9 mouse cellular contexts compared by ENCODE assay signal in genomic region chr12:102302322-102302721, GRCm38 (mm10). TPM values are rescaled to one million over a fixed set of nuclear protein-coding genes. Genes with fewer than 3 reads are reported as not detected.
DNase-seq lines count a peak whose midpoint lies in the region; ATAC-seq lines count a peak whose summit lies in the region.
"Had no signal": no experiment of that assay in that cellular context is flagged by ENCODE, and none has a peak within 500 bp of the region (broad histone marks: within the 10 kb centered on the region; RNA-seq: fewer than 3 reads in every experiment).

No protein-coding gene starts in this region.

- H3K4me2 ChIP-seq in hindbrain, embryonic 16.5 days (ENCODE audit: low read length), result no peak overlapping the region
- no peak overlapping the region for H3K4me2 ChIP-seq in hindbrain, embryonic 12.5 days (replicated peaks)
- no peak overlapping the region for H3K4me2 ChIP-seq in embryonic facial prominence, embryonic 15.5 days (replicated peaks)
- H3K4me2 ChIP-seq: neural tube, embryonic 12.5 days had no signal

- no peak overlapping the region for H3K4me3 ChIP-seq in hindbrain, embryonic 16.5 days (ENCODE audit: low read length)
- no peak overlapping the region for H3K4me3 ChIP-seq in hindbrain, embryonic 12.5 days
- H3K4me3 ChIP-seq in embryonic facial prominence, embryonic 15.5 days (replicated peaks), result no peak overlapping the region
- H3K4me3 ChIP-seq: neural tube, embryonic 12.5 days had no signal

- H3K27me3 ChIP-seq in hindbrain, embryonic 16.5 days (replicated peaks; ENCODE audit: control insufficient read depth, insufficient read depth, low read length), result no peaks in the 10 kb centered on the region
- H3K27me3 ChIP-seq in hindbrain, embryonic 12.5 days, result no peaks in the 10 kb centered on the region
- H3K27me3 ChIP-seq in embryonic facial prominence, embryonic 15.5 days, result no peaks in the 10 kb centered on the region
- H3K27me3 ChIP-seq: neural tube, embryonic 12.5 days had no signal

- peak; percentile 64 for DNase-seq in kidney, postnatal 14 days
- peak; percentile 87 to 94 for DNase-seq in natural killer cell, adult 2 months (ENCODE audit: low spot score in 2 of 2)
- DNase-seq in layer of hippocampus, adult 8-10 months (ENCODE audit: low spot score in 2 of 2), result no peak
- no peak for DNase-seq in left cerebral cortex, adult 18-20 months (ENCODE audit: low spot score in 2 of 2)
- DNase-seq: thymus, postnatal 25 days had no signal

- no peaks in the 10 kb centered on the region for H3K36me3 ChIP-seq in hindbrain, embryonic 16.5 days (ENCODE audit: control insufficient read depth, insufficient read depth, low read length)
- H3K36me3 ChIP-seq in hindbrain, embryonic 12.5 days, result no peaks in the 10 kb centered on the region
- no peaks in the 10 kb centered on the region for H3K36me3 ChIP-seq in embryonic facial prominence, embryonic 15.5 days
- H3K36me3 ChIP-seq: neural tube, embryonic 12.5 days had no signal

- H3K27ac ChIP-seq in hindbrain, embryonic 16.5 days (ENCODE audit: low read depth, low read length), result 0 out of 2 replicates have a peak overlapping the region, but pooled peaks have one; percentile 10
- no peak overlapping the region for H3K27ac ChIP-seq in hindbrain, embryonic 12.5 days
- peak overlapping the region; percentile 70 for H3K27ac ChIP-seq in embryonic facial prominence, embryonic 15.5 days (replicated peaks)
- H3K27ac ChIP-seq: neural tube, embryonic 12.5 days had no signal

- WGBS in hindbrain, embryonic 16.5 days, result 77% methylated on average over 9 of the region's 9 CpGs
- WGBS in hindbrain, embryonic 12.5 days, result 79% methylated on average over 9 of the region's 9 CpGs
- WGBS in embryonic facial prominence, embryonic 15.5 days, result 82% methylated on average over 9 of the region's 9 CpGs

- no peaks in the 10 kb centered on the region for H3K9me3 ChIP-seq in hindbrain, embryonic 16.5 days (ENCODE audit: control insufficient read depth, low read length)
- H3K9me3 ChIP-seq in hindbrain, embryonic 12.5 days (replicated peaks), result no peaks in the 10 kb centered on the region
- H3K9me3 ChIP-seq in embryonic facial prominence, embryonic 15.5 days (replicated peaks), result no peaks in the 10 kb centered on the region
- H3K9me3 ChIP-seq: neural tube, embryonic 12.5 days had no signal

- no peak for ATAC-seq in hindbrain, embryonic 16.5 days
- no peak for ATAC-seq in hindbrain, embryonic 12.5 days (ENCODE audit: low FRiP score)
- no peak for ATAC-seq in embryonic facial prominence, embryonic 15.5 days (ENCODE audit: insufficient number of reproducible peaks, low FRiP score, low TSS enrichment, low read depth)

- H3K9ac ChIP-seq in hindbrain, embryonic 16.5 days (ENCODE audit: low read depth, low read length), result no peak overlapping the region
- H3K9ac ChIP-seq in hindbrain, embryonic 12.5 days, result no peak overlapping the region
- no peak overlapping the region for H3K9ac ChIP-seq in embryonic facial prominence, embryonic 15.5 days
- H3K9ac ChIP-seq: neural tube, embryonic 12.5 days had no signal

- H3K4me1 ChIP-seq in hindbrain, embryonic 16.5 days (ENCODE audit: control insufficient read depth, insufficient read depth, low read depth, low read length), result peaks cover 18% of the 10 kb centered on the region
- H3K4me1 ChIP-seq in hindbrain, embryonic 12.5 days, result peaks cover 27% of the 10 kb centered on the region
- peaks cover 43% of the 10 kb centered on the region for H3K4me1 ChIP-seq in embryonic facial prominence, embryonic 15.5 days

RNA-seq across cellular contexts. Expression of gene Rin3, which starts 19.5 kb away (rescaled TPM):
- 2.6 and 4.2 TPM in 2 replicates for polyA plus RNA-seq in hindbrain, embryonic 16.5 days (2015; fragmentation: Nextera tagmentation; extraction: Ambion mirVana)
- 6.8 TPM in 2 replicates for polyA plus RNA-seq in hindbrain, embryonic 12.5 days (2016; fragmentation: Nextera tagmentation; extraction: Ambion mirVana)
- 8.5 and 8.6 TPM in 2 replicates for polyA plus RNA-seq in embryonic facial prominence, embryonic 15.5 days (2015; fragmentation: Nextera tagmentation; extraction: Ambion mirVana)
- 1 to 10 TPM; 3.3 to 7.1 (median 4.8) TPM for total RNA-seq in layer of hippocampus, adult 8-10 months (2022)
- 1 to 10 TPM; 3.5 to 4.2 TPM for total RNA-seq in left cerebral cortex, adult 18-20 months (2021)

Comparison
In these comparisons a context has a peak if more than half of its experiments do, and no peak if none do; other contexts are left out.
1. DNase-seq: peak in kidney, postnatal 14 days (single experiment) and natural killer cell, adult 2 months (2 of 2); none in layer of hippocampus, adult 8-10 months (0 of 2) and left cerebral cortex, adult 18-20 months (0 of 2).